Mouse (Mus musculus): Measurements from ENCODE around the gene Rpl9. TPM values are rescaled to one million over a fixed set of nuclear protein-coding genes. Genes with fewer than 3 reads are reported as not detected.

The Rpl9 gene
- polyA plus RNA-seq, 1 experiment from 2014 or later = 607 TPM

- no peak overlapping the region for H3K9ac ChIP-seq
- no peak for ATAC-seq (ENCODE audit: extremely low read depth, insufficient number of reproducible peaks, low FRiP score, low TSS enrichment)
- H3K27me3 ChIP-seq (replicated peaks) = no peaks in the 10 kb centered on the region
- 71% methylated on average over 6 of the region's 6 CpGs for WGBS
- H3K27ac ChIP-seq (replicated peaks) = no peak overlapping the region
- H3K4me2 ChIP-seq = no peak overlapping the region
- H3K4me1 ChIP-seq = peaks cover 19% of the 10 kb centered on the region
- H3K9me3 ChIP-seq = no peaks in the 10 kb centered on the region
- H3K4me3 ChIP-seq = no peak overlapping the region
- H3K36me3 ChIP-seq = peaks cover 87% of the 10 kb centered on the region
Observed at GRCm38 (mm10) chr5:65420822-65421221, 29.6 kb upstream of the Rpl9 start.

GRCm38 (mm10) chr5:65419136-65419535 lies 27.9 kb upstream of the Rpl9 start:
- peaks cover 35% of the 10 kb centered on the region for H3K4me1 ChIP-seq
- H3K36me3 ChIP-seq = peaks cover 75% of the 10 kb centered on the region
- H3K9me3 ChIP-seq = no peaks in the 10 kb centered on the region
- no peak overlapping the region for H3K27ac ChIP-seq (replicated peaks)
- H3K4me2 ChIP-seq = no peak overlapping the region
- H3K27me3 ChIP-seq (replicated peaks) = no peaks in the 10 kb centered on the region
- 77% methylated on average over 10 of the region's 10 CpGs for WGBS
- no peak overlapping the region for H3K9ac ChIP-seq
- H3K4me3 ChIP-seq = no peak overlapping the region
- ATAC-seq (ENCODE audit: extremely low read depth, insufficient number of reproducible peaks, low FRiP score, low TSS enrichment) = no peak

GRCm38 (mm10) chr5:65415653-65416458 lies 24.6 kb upstream of the Rpl9 start:
- WGBS = 8% methylated on average over 26 of the region's 26 CpGs
- Histone ChIP-seq H3K27ac (replicated peaks) (peak overlapping the region; percentile 99), H3K4me2 (peak overlapping the region; percentile 56), H3K36me3 (peaks cover 71% of the 10 kb centered on the region), H3K4me3 (peak overlapping the region; percentile 21), H3K9ac (peak overlapping the region; percentile 75), H3K27me3 (replicated peaks) (no peaks in the 10 kb centered on the region), H3K9me3 (no peaks in the 10 kb centered on the region), H3K4me1 (peaks cover 39% of the 10 kb centered on the region)
- peak; percentile 74 for ATAC-seq (ENCODE audit: extremely low read depth, insufficient number of reproducible peaks, low FRiP score, low TSS enrichment)

- no peak overlapping the region for H3K4me2 ChIP-seq
- H3K27me3 ChIP-seq (replicated peaks) = no peaks in the 10 kb centered on the region
- WGBS = 60% methylated on average over 12 of the region's 12 CpGs
- 0 out of 2 replicates have a peak, but pooled peaks cover 7% of the 10 kb centered on the region for H3K4me1 ChIP-seq
- no peak overlapping the region for H3K4me3 ChIP-seq
- H3K9me3 ChIP-seq = no peaks in the 10 kb centered on the region
- peak overlapping the region; percentile 38; the same call in 1 of the 2 replicates for H3K9ac ChIP-seq
- peak overlapping the region; percentile 59; the same call in 1 of the 2 replicates for H3K27ac ChIP-seq (replicated peaks)
- ATAC-seq (ENCODE audit: extremely low read depth, insufficient number of reproducible peaks, low FRiP score, low TSS enrichment) = no peak
- H3K36me3 ChIP-seq = peaks cover 87% of the 10 kb centered on the region
Observed at GRCm38 (mm10) chr5:65407989-65408388, 16.7 kb upstream of the Rpl9 start.

- WGBS = 29% methylated on average over 2 of the region's 2 CpGs
- no peak overlapping the region for H3K4me2 ChIP-seq
- H3K27me3 ChIP-seq (replicated peaks) = no peaks in the 10 kb centered on the region
- no peak overlapping the region for H3K27ac ChIP-seq (replicated peaks)
- peaks cover 89% of the 10 kb centered on the region for H3K36me3 ChIP-seq
- no peaks in the 10 kb centered on the region for H3K9me3 ChIP-seq
- H3K4me1 ChIP-seq = no peaks in the 10 kb centered on the region
- no peak overlapping the region for H3K9ac ChIP-seq
- H3K4me3 ChIP-seq = no peak overlapping the region
- ATAC-seq (ENCODE audit: extremely low read depth, insufficient number of reproducible peaks, low FRiP score, low TSS enrichment) = no peak
Observed at GRCm38 (mm10) chr5:65401251-65401994, 10.2 kb upstream of the Rpl9 start.

- H3K27me3 ChIP-seq (replicated peaks) = no peaks in the 10 kb centered on the region
- no peak overlapping the region for H3K4me3 ChIP-seq
- H3K4me2 ChIP-seq = no peak overlapping the region
- peaks cover 74% of the 10 kb centered on the region for H3K36me3 ChIP-seq
- peaks cover 18% of the 10 kb centered on the region for H3K4me1 ChIP-seq
- no peak overlapping the region for H3K27ac ChIP-seq (replicated peaks)
- WGBS = 88% methylated on average over 7 of the region's 7 CpGs
- H3K9me3 ChIP-seq = no peaks in the 10 kb centered on the region
- ATAC-seq (ENCODE audit: extremely low read depth, insufficient number of reproducible peaks, low FRiP score, low TSS enrichment) = no peak
- no peak overlapping the region for H3K9ac ChIP-seq
Observed at GRCm38 (mm10) chr5:65394425-65394824, 3.2 kb upstream of the Rpl9 start.

GRCm38 (mm10) chr5:65391753-65392152 lies 509 bp upstream of the Rpl9 start:
- Histone ChIP-seq H3K4me2 (peak overlapping the region; percentile 80), H3K27me3 (replicated peaks) (no peaks in the 10 kb centered on the region), H3K4me1 (peaks cover 26% of the 10 kb centered on the region), H3K36me3 (peaks cover 71% of the 10 kb centered on the region), H3K9me3 (no peaks in the 10 kb centered on the region), H3K4me3 (peak overlapping the region; percentile 79), H3K27ac (replicated peaks) (peak overlapping the region; percentile 65), H3K9ac (peak overlapping the region; percentile 85)
- ATAC-seq (ENCODE audit: extremely low read depth, insufficient number of reproducible peaks, low FRiP score, low TSS enrichment) = no peak
- WGBS = 5% methylated on average over 12 of the region's 12 CpGs

GRCm38 (mm10) chr5:65387008-65387867 lies 4.0 kb downstream of the Rpl9 start:
- Histone ChIP-seq H3K27ac (replicated peaks) (no peak overlapping the region), H3K36me3 (peaks cover 48% of the 10 kb centered on the region), H3K27me3 (replicated peaks) (no peaks in the 10 kb centered on the region), H3K4me3 (no peak overlapping the region), H3K4me1 (peaks cover 22% of the 10 kb centered on the region), H3K9me3 (no peaks in the 10 kb centered on the region), H3K9ac (no peak overlapping the region), H3K4me2 (no peak overlapping the region)
- WGBS = 68% methylated on average over 6 of the region's 6 CpGs
- ATAC-seq (ENCODE audit: extremely low read depth, insufficient number of reproducible peaks, low FRiP score, low TSS enrichment) = no peak

- Histone ChIP-seq H3K4me1 (peaks cover 19% of the 10 kb centered on the region), H3K4me3 (no peak overlapping the region), H3K27ac (replicated peaks) (no peak overlapping the region), H3K9me3 (no peaks in the 10 kb centered on the region), H3K9ac (no peak overlapping the region), H3K27me3 (replicated peaks) (no peaks in the 10 kb centered on the region), H3K36me3 (peaks cover 48% of the 10 kb centered on the region), H3K4me2 (no peak overlapping the region)
- ATAC-seq (ENCODE audit: extremely low read depth, insufficient number of reproducible peaks, low FRiP score, low TSS enrichment) = no peak
- 81% methylated on average over 2 of the region's 2 CpGs for WGBS
Observed at GRCm38 (mm10) chr5:65385704-65386103, 5.5 kb downstream of the Rpl9 start.

GRCm38 (mm10) chr5:65374746-65375145 lies 16.5 kb downstream of the Rpl9 start:
- H3K27ac ChIP-seq (replicated peaks) = no peak overlapping the region
- H3K4me1 ChIP-seq = no peaks in the 10 kb centered on the region
- H3K9ac ChIP-seq = no peak overlapping the region
- ATAC-seq (ENCODE audit: extremely low read depth, insufficient number of reproducible peaks, low FRiP score, low TSS enrichment) = no peak
- no peaks in the 10 kb centered on the region for H3K36me3 ChIP-seq
- no peak overlapping the region for H3K4me2 ChIP-seq
- H3K9me3 ChIP-seq = no peaks in the 10 kb centered on the region
- 72% methylated on average over 7 of the region's 7 CpGs for WGBS
- no peaks in the 10 kb centered on the region for H3K27me3 ChIP-seq (replicated peaks)
- H3K4me3 ChIP-seq = no peak overlapping the region

- no peak for ATAC-seq (ENCODE audit: extremely low read depth, insufficient number of reproducible peaks, low FRiP score, low TSS enrichment)
- H3K9me3 ChIP-seq = no peaks in the 10 kb centered on the region
- 90% methylated on average over 7 of the region's 7 CpGs for WGBS
Observed at GRCm38 (mm10) chr5:65371551-65371950, 19.7 kb downstream of the Rpl9 start.

More at GRCm38 (mm10) chr5:65371551-65371950, 19.7 kb downstream of the Rpl9 start:
- H3K4me2 ChIP-seq = no peak overlapping the region
- no peak overlapping the region for H3K9ac ChIP-seq
- H3K36me3 ChIP-seq = no peaks in the 10 kb centered on the region
- no peak overlapping the region for H3K27ac ChIP-seq (replicated peaks)
- H3K27me3 ChIP-seq (replicated peaks) = no peaks in the 10 kb centered on the region; the same call in 1 of the 2 replicates
- no peaks in the 10 kb centered on the region for H3K4me1 ChIP-seq
- no peak overlapping the region for H3K4me3 ChIP-seq
